Mouse (Mus musculus): ENCODE measurements around the gene Actl10. TPM values are rescaled to one million over a fixed set of nuclear protein-coding genes. Genes with fewer than 3 reads are reported as not detected.

The Actl10 gene
- polyA plus RNA-seq, 1 experiment from 2014 or later = 0.09 TPM

- WGBS = 39% methylated on average over 15 of the region's 15 CpGs
- Histone ChIP-seq H3K9me3 (0 out of 2 replicates have a peak, but pooled peaks cover 4% of the 10 kb centered on the region), H3K4me1 (peaks cover 33% of the 10 kb centered on the region), H3K4me3 (no peak overlapping the region), H3K27me3 (replicated peaks) (no peaks in the 10 kb centered on the region; the same call in 1 of the 2 replicates), H3K9ac (peak overlapping the region; percentile 20; the same call in 1 of the 2 replicates), H3K4me2 (no peak overlapping the region), H3K36me3 (peaks cover 14% of the 10 kb centered on the region), H3K27ac (replicated peaks) (no peak overlapping the region)
- no peak for ATAC-seq (ENCODE audit: extremely low read depth, insufficient number of reproducible peaks, low FRiP score, low TSS enrichment)
Measured at GRCm38 (mm10) chr2:154583906-154584872, 32.6 kb downstream of the Actl10 start.

- no peak overlapping the region for H3K4me2 ChIP-seq
- peaks cover 14% of the 10 kb centered on the region for H3K36me3 ChIP-seq
- H3K9me3 ChIP-seq = 0 out of 2 replicates have a peak, but pooled peaks cover 4% of the 10 kb centered on the region
- no peaks in the 10 kb centered on the region; the same call in 1 of the 2 replicates for H3K27me3 ChIP-seq (replicated peaks)
- WGBS = 62% methylated on average over 17 of the region's 17 CpGs
- H3K4me1 ChIP-seq = peaks cover 33% of the 10 kb centered on the region
- H3K4me3 ChIP-seq = no peak overlapping the region
- no peak overlapping the region for H3K27ac ChIP-seq (replicated peaks)
- no peak overlapping the region for H3K9ac ChIP-seq
- no peak for ATAC-seq (ENCODE audit: extremely low read depth, insufficient number of reproducible peaks, low FRiP score, low TSS enrichment)
Measured at GRCm38 (mm10) chr2:154584931-154585601, 33.5 kb downstream of the Actl10 start.

DNA sequence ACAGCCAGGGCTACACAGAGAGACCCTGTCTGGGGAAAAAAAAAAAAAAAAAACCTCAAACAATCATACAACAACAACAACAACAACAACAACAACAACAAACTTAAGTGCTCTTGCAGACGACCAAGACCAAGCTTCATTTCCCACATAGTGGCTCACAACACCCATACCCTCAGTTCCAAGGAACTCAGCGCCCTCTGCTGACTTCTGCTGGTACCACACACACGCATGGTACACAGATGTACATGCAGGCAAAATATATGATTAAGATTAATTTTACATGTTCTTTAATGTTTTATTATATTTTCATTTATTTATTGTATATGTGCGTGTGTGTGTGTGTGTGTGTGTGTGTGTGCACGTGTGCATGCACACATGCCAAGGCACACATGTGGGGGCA is 34.8 kb downstream of the Actl10 start:
- H3K9ac ChIP-seq = no peak overlapping the region
- H3K9me3 ChIP-seq = 0 out of 2 replicates have a peak, but pooled peaks cover 4% of the 10 kb centered on the region
- H3K27ac ChIP-seq (replicated peaks) = no peak overlapping the region
- no peaks in the 10 kb centered on the region; the same call in 1 of the 2 replicates for H3K27me3 ChIP-seq (replicated peaks)
- H3K4me2 ChIP-seq = no peak overlapping the region
- peaks cover 24% of the 10 kb centered on the region for H3K4me1 ChIP-seq
- ATAC-seq (ENCODE audit: extremely low read depth, insufficient number of reproducible peaks, low FRiP score, low TSS enrichment) = no peak
- H3K36me3 ChIP-seq = peaks cover 14% of the 10 kb centered on the region
- WGBS = 70% methylated on average over 5 of the region's 5 CpGs
- H3K4me3 ChIP-seq = no peak overlapping the region

DNA sequence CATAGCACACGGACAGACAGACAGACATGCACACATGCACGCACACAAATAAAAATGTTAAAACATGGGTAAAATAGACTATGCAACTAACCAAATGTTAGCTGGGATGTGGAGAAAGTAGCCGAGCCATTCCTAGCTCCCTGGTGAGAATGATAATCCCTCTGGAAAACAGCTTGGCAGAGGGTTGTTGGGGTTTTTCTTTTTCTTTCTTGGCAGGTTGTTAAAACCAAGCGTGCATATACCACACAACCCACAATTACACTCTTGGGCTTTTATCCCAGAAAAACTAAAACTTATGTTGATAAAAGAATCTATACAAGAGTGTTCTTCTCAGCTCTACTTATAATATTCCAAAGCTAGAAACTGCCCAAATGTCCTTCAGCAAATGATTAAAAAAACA is 37.5 kb downstream of the Actl10 start:
- H3K36me3 ChIP-seq = peaks cover 28% of the 10 kb centered on the region
- no peak for ATAC-seq (ENCODE audit: extremely low read depth, insufficient number of reproducible peaks, low FRiP score, low TSS enrichment)
- WGBS = 73% methylated on average over 4 of the region's 4 CpGs
- peaks cover 19% of the 10 kb centered on the region for H3K4me1 ChIP-seq
- H3K27me3 ChIP-seq (replicated peaks) = no peaks in the 10 kb centered on the region; the same call in 1 of the 2 replicates
- 0 out of 2 replicates have a peak, but pooled peaks cover 4% of the 10 kb centered on the region for H3K9me3 ChIP-seq
- H3K9ac ChIP-seq = no peak overlapping the region
- no peak overlapping the region for H3K4me3 ChIP-seq
- no peak overlapping the region for H3K4me2 ChIP-seq
- H3K27ac ChIP-seq (replicated peaks) = no peak overlapping the region

DNA sequence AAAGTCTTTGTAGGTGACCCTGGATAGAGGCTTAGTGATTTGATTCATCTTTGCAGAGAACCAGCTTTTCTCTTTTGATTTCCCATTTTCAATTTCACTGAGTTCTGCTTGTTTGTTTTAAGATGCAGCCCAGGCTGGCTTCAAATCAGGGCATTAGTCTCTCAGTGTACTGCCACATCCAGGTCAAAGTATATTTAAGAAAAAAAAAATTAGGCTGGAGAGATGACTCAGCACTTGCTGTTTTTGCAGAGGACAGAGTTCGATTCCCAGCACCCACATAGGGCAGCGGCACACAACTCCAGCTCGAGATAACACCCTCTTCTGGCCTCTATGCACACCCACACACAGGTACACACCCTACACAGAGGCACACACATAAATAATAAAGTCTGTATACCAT is 39.7 kb downstream of the Actl10 start:
- no peak overlapping the region for H3K9ac ChIP-seq
- peaks cover 46% of the 10 kb centered on the region for H3K36me3 ChIP-seq
- no peak overlapping the region for H3K4me3 ChIP-seq
- WGBS = 78% methylated on average over 3 of the region's 3 CpGs
- ATAC-seq (ENCODE audit: extremely low read depth, insufficient number of reproducible peaks, low FRiP score, low TSS enrichment) = no peak
- peaks cover 9% of the 10 kb centered on the region; the same call in 1 of the 2 replicates for H3K4me1 ChIP-seq
- 0 out of 2 replicates have a peak, but pooled peaks cover 4% of the 10 kb centered on the region for H3K9me3 ChIP-seq
- H3K27ac ChIP-seq (replicated peaks) = no peak overlapping the region
- H3K4me2 ChIP-seq = no peak overlapping the region
- H3K27me3 ChIP-seq (replicated peaks) = no peaks in the 10 kb centered on the region

GRCm38 (mm10) chr2:154593025-154593424 is 41.4 kb downstream of the Actl10 start:
- WGBS = 65% methylated on average over 3 of the region's 3 CpGs
- Histone ChIP-seq H3K9me3 (no peaks in the 10 kb centered on the region), H3K36me3 (peaks cover 32% of the 10 kb centered on the region), H3K4me1 (peaks cover 7% of the 10 kb centered on the region; the same call in 1 of the 2 replicates), H3K27ac (replicated peaks) (no peak overlapping the region), H3K4me2 (no peak overlapping the region), H3K27me3 (replicated peaks) (no peaks in the 10 kb centered on the region), H3K4me3 (no peak overlapping the region), H3K9ac (no peak overlapping the region)
- ATAC-seq (ENCODE audit: extremely low read depth, insufficient number of reproducible peaks, low FRiP score, low TSS enrichment) = no peak

GRCm38 (mm10) chr2:154595775-154596174 is 44.2 kb downstream of the Actl10 start:
- Histone ChIP-seq H3K9ac (no peak overlapping the region), H3K36me3 (peaks cover 32% of the 10 kb centered on the region), H3K27ac (replicated peaks) (no peak overlapping the region), H3K4me3 (no peak overlapping the region), H3K4me1 (peaks cover 9% of the 10 kb centered on the region), H3K9me3 (no peaks in the 10 kb centered on the region), H3K27me3 (replicated peaks) (no peaks in the 10 kb centered on the region), H3K4me2 (no peak overlapping the region)
- 76% methylated on average over 5 of the region's 5 CpGs for WGBS
- ATAC-seq (ENCODE audit: extremely low read depth, insufficient number of reproducible peaks, low FRiP score, low TSS enrichment) = no peak

- no peaks in the 10 kb centered on the region for H3K9me3 ChIP-seq
- H3K36me3 ChIP-seq = peaks cover 32% of the 10 kb centered on the region
- H3K4me2 ChIP-seq = no peak overlapping the region
- H3K4me1 ChIP-seq = peaks cover 9% of the 10 kb centered on the region
- ATAC-seq (ENCODE audit: extremely low read depth, insufficient number of reproducible peaks, low FRiP score, low TSS enrichment) = no peak
- no peak overlapping the region for H3K4me3 ChIP-seq
- WGBS = 93% methylated on average over 3 of the region's 3 CpGs
- no peaks in the 10 kb centered on the region for H3K27me3 ChIP-seq (replicated peaks)
- H3K9ac ChIP-seq = no peak overlapping the region
- no peak overlapping the region for H3K27ac ChIP-seq (replicated peaks)
Measured at GRCm38 (mm10) chr2:154597399-154597798, 45.8 kb downstream of the Actl10 start.

DNA sequence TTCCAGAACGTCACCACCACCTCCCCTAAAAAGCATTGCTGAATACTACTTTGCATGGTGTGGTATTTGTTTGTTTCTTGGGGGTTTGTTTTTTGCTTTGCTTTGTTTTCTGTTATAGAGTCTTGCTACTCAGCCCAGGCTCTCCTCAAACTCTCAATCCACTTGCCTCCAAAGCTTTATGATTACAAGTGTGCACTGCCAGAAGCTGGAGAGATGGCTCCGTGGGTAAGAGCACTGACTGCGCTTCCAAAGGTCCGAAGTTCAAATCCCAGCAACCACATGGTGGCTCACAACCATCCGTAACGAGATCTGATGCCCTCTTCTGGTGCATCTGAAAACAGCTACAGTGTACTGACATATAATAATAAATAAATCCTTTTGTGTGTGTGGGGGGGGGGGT is 49.0 kb downstream of the Actl10 start:
- WGBS = 67% methylated on average over 6 of the region's 6 CpGs
- no peaks in the 10 kb centered on the region for H3K9me3 ChIP-seq
- H3K4me1 ChIP-seq = peaks cover 21% of the 10 kb centered on the region
- no peak overlapping the region for H3K27ac ChIP-seq (replicated peaks)
- H3K36me3 ChIP-seq = peaks cover 3% of the 10 kb centered on the region; the same call in 1 of the 2 replicates
- H3K4me3 ChIP-seq = no peak overlapping the region
- no peak for ATAC-seq (ENCODE audit: extremely low read depth, insufficient number of reproducible peaks, low FRiP score, low TSS enrichment)
- H3K9ac ChIP-seq = no peak overlapping the region
- H3K27me3 ChIP-seq (replicated peaks) = no peaks in the 10 kb centered on the region
- H3K4me2 ChIP-seq = no peak overlapping the region

DNA sequence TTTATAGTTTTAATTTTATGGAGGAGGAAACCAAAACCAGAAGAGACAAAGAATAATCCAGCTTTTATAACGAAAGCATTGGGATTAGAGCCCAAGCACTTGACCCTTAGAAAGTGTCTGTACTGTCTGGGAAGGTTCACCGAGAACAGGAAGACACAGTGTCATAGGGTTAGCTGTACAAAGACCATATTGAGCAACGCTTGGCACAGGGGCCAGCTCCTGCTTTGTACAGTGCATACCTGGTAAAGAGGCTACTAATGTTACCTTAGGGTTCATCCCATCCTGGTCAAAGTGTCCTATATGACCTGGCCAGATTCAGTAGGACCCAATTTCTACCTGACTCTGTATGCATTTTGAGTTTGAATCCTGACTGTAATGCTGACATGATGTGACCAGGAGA is 49.7 kb downstream of the Actl10 start:
- Histone ChIP-seq H3K9ac (no peak overlapping the region), H3K4me3 (no peak overlapping the region), H3K27ac (replicated peaks) (no peak overlapping the region), H3K36me3 (no peaks in the 10 kb centered on the region), H3K4me2 (no peak overlapping the region), H3K9me3 (no peaks in the 10 kb centered on the region), H3K4me1 (peaks cover 21% of the 10 kb centered on the region), H3K27me3 (replicated peaks) (no peaks in the 10 kb centered on the region)
- ATAC-seq (ENCODE audit: extremely low read depth, insufficient number of reproducible peaks, low FRiP score, low TSS enrichment) = no peak
- 74% methylated on average over 3 of the region's 3 CpGs for WGBS

All from heart, embryonic 13.5 days (tissue).